Mouse (Mus musculus) forebrain, postnatal 0 days (tissue): ENCODE data around the gene Uri1. TPM values are rescaled to one million over a fixed set of nuclear protein-coding genes. Genes with fewer than 3 reads are reported as not detected.

Experiments used
- ATAC-seq: fragments of 200-750 bp; cut with Nextera tagmentation; 2 replicates; pipeline ENCODE4 v1.8.0; 2017; ENCODE audit warnings: mild to moderate bottlenecking, moderate library complexity
- DNase-seq: peaks from one replicate; pipeline ENCODE4 v3.0.0-alpha.2; 2015
- H3K27ac ChIP-seq: fragments of 300-500 bp; sonication (generic); 2 replicates; pipeline ENCODE4 v1.5.1; 2014; ENCODE audit warnings: low read depth, mild to moderate bottlenecking, antibody characterized with exemption, low read length, moderate library complexity, mixed read lengths
- H3K27me3 ChIP-seq: fragments of 300-500 bp; sonication (generic); 2 replicates; pipeline ENCODE4 v1.6.1; 2014; ENCODE audit warnings: mild to moderate bottlenecking, low read length, mixed read lengths; ENCODE audit not compliant: insufficient read depth
- H3K36me3 ChIP-seq: fragments of 300-500 bp; sonication (generic); 2 replicates; pipeline ENCODE4 v1.6.1; 2014; ENCODE audit warnings: mild to moderate bottlenecking, moderate library complexity; ENCODE audit not compliant: insufficient read depth
- H3K4me1 ChIP-seq: fragments of 300-500 bp; sonication (generic); 2 replicates; pipeline ENCODE4 v1.6.1; 2014; ENCODE audit warnings: antibody characterized with exemption; ENCODE audit not compliant: insufficient read depth
- H3K4me2 ChIP-seq: fragments of 300-500 bp; sonication (generic); 2 replicates; pipeline ENCODE4 v1.6.1; 2014; ENCODE audit warnings: low read depth, mild to moderate bottlenecking, moderate library complexity
- H3K4me3 ChIP-seq: fragments of 300-500 bp; sonication (generic); 2 replicates; pipeline ENCODE4 v1.5.1; 2014; ENCODE audit warnings: low read depth, low read length, mixed read lengths
- H3K9ac ChIP-seq: fragments of 300-500 bp; sonication (generic); 2 replicates; pipeline ENCODE4 v1.6.1; 2014; ENCODE audit warnings: mild to moderate bottlenecking
- H3K9me3 ChIP-seq: fragments of 300-500 bp; sonication (generic); 2 replicates; pipeline ENCODE4 v1.6.1; 2016; ENCODE audit warnings: low read length
- CTCF ChIP-seq: sonication (generic); IDR thresholded peaks from 2 replicates; pipeline ENCODE4 v1.5.1; 2016; ENCODE audit warnings: antibody characterized with exemption, control low read depth, low read depth
- WGBS: fragments of 180-500 bp; shearing (Covaris S2); extraction: QIAGEN DNeasy Blood & Tissue Kit; methylation state at CpG from one replicate; pipeline ENCODE4 v1.1.7; 2014; 5-methylcytosine and 5-hydroxymethylcytosine counted together
- polyA plus RNA-seq: library from polyadenylated mRNA; unstranded; fragments of >200 nt; fragmentation: Nextera tagmentation; extraction: Ambion mirVana; gene quantifications from 2 replicates; pipeline ENCODE4 v1.2.1, GENCODE M21; 2015
- total RNA-seq: library from RNA; depleted of rRNA; stranded (reverse); fragments of >200 nt; gene quantifications from 2 replicates; pipeline ENCODE4 v1.2.3, GENCODE M21; 2014

Uri1 gene
- total and polyA plus RNA-seq, 2 experiments from 2014 or later: 39.0 to 49.4 TPM

DNA sequence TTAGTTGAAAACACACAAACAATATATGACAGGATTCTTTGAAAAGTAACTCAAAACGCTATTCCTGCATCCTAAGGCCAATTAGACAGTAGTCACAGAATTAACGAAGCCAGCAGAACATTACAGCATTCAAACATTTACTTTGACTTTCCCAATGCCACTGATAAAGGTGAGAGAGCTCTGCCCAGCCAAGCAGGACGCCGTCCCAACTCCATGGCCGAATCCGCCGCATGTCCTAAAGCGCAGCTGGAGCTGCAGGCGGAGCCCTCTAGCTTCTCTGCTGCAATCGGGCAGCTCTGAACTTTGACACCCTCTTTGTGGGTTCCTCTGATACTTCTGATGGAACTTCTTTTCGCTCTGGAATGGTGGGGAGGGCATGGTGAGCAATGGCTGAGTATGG is 62.1 kb downstream of the Uri1 start:
- WGBS: 76% methylated on average over 11 of the region's 11 CpGs
- no peak overlapping the region for H3K4me3 ChIP-seq
- no peaks in the 10 kb centered on the region for H3K27me3 ChIP-seq
- DNase-seq (no peak), ATAC-seq (no peak)
- no peak overlapping the region for H3K4me2 ChIP-seq
- peaks cover 21% of the 10 kb centered on the region for H3K36me3 ChIP-seq
- no peak overlapping the region for H3K9ac ChIP-seq
- no peaks in the 10 kb centered on the region for H3K9me3 ChIP-seq
- TF ChIP-seq CTCF: no peak
- H3K27ac ChIP-seq: no peak overlapping the region
- H3K4me1 ChIP-seq: no peaks in the 10 kb centered on the region

DNA sequence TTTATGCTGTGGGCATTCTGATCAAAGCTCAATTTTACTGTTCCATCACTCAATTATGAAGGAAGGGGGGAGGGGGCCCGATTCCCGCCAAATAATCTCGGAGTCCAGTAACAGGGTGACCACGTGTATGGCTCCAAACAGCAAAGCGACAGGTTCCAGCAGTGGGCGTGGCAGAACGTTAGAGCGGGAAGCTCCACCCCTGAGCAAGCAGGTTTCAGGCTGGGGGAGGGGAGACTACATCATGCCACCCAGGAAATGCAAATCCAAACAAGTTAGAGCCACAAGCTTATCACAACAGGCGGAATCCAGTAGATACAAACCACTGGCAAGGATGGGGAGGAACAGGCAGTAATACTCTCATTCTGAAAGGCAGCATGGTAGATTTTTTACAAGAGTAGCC is 71.5 kb downstream of the Uri1 start:
- Histone ChIP-seq H3K36me3 (no peaks in the 10 kb centered on the region), H3K9me3 (no peaks in the 10 kb centered on the region), H3K27me3 (no peaks in the 10 kb centered on the region), H3K4me2 (no peak overlapping the region), H3K9ac (no peak overlapping the region), H3K4me3 (no peak overlapping the region), H3K4me1 (no peaks in the 10 kb centered on the region), H3K27ac (no peak overlapping the region)
- no peak for DNase-seq
- no peak for ATAC-seq
- no peak for TF ChIP-seq CTCF
- WGBS: 84% methylated on average over 9 of the region's 9 CpGs

DNA sequence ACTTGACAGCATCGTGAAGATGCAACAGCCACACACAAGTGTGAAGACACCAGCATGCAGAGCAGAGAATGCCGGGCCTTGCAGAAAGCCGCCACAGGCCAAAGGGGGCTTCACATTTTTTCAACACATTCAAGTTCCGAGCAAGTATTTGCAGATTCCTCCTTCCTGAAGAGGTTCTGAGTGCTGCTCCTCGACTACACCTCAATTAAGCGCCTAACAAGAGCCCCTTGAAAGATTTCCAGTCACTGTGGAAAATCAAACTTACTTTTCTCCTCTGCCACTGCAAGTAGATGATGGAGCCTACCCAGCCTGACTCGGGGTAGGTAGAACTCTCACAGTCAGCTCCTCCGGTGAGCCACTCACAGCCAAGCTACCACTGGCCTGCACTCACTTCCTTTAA is 86.9 kb downstream of the Uri1 start:
- no peak overlapping the region for H3K4me3 ChIP-seq
- H3K4me1 ChIP-seq: no peaks in the 10 kb centered on the region
- no peak overlapping the region for H3K27ac ChIP-seq
- ATAC-seq: no peak
- no peaks in the 10 kb centered on the region for H3K36me3 ChIP-seq
- H3K9ac ChIP-seq: no peak overlapping the region
- TF ChIP-seq CTCF: no peak
- H3K9me3 ChIP-seq: no peaks in the 10 kb centered on the region
- H3K4me2 ChIP-seq: no peak overlapping the region
- WGBS: 84% methylated on average over 8 of the region's 8 CpGs
- DNase-seq: no peak
- H3K27me3 ChIP-seq: no peaks in the 10 kb centered on the region

DNA sequence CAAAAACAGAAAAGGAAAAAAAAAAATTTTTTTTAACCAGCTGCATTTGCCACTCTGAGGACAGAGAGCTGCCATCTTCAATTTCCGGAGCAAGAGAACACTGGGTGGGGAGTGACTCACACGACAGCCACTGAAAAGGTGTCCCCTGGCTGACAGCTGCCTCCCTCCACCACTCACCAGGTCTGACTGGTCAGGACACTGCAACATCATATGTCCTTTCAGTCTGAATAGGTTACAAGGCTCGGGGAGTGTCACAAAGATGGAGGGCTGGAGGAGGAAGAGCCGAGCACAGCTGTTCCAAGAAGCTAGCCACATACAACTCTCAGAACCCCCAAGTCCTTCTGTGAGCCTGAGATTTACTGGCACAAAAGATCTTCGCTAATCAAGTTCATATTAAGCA is 87.6 kb downstream of the Uri1 start:
- no peak overlapping the region for H3K4me2 ChIP-seq
- no peaks in the 10 kb centered on the region for H3K36me3 ChIP-seq
- H3K4me3 ChIP-seq: no peak overlapping the region
- no peaks in the 10 kb centered on the region for H3K27me3 ChIP-seq
- no peak for TF ChIP-seq CTCF
- DNase-seq: no peak
- no peak overlapping the region for H3K27ac ChIP-seq
- no peak overlapping the region for H3K9ac ChIP-seq
- WGBS: 61% methylated on average over 5 of the region's 5 CpGs
- no peaks in the 10 kb centered on the region for H3K9me3 ChIP-seq
- no peaks in the 10 kb centered on the region for H3K4me1 ChIP-seq
- ATAC-seq: no peak

DNA sequence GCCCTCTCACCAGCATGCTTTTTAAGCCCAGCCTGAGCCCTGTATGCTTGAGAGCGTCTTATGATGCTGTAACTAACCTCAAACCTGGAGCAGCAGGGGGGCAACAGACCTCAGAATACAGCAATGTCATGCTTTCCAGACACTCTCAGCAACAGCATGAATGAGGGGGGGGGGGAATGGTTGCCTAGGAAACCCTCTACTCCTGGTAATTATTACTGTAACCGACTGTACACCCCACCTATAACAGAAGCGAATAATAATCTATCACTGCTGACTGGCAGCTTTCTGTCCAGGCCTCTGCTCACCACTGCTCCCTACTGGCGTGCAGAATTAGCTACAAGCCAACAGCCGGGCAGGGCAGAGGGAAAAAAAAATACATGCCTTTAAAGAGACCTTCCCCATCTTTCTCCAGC is 88.6 kb downstream of the Uri1 start:
- H3K9me3 ChIP-seq: no peaks in the 10 kb centered on the region
- no peak overlapping the region for H3K27ac ChIP-seq
- H3K27me3 ChIP-seq: no peaks in the 10 kb centered on the region
- no peaks in the 10 kb centered on the region for H3K4me1 ChIP-seq
- H3K36me3 ChIP-seq: no peaks in the 10 kb centered on the region
- WGBS: 12% methylated on average over 5 of the region's 5 CpGs
- peak; percentile 67 for ATAC-seq
- peak; percentile 80 for TF ChIP-seq CTCF
- no peak overlapping the region for H3K4me3 ChIP-seq
- H3K9ac ChIP-seq: no peak overlapping the region
- no peak overlapping the region for H3K4me2 ChIP-seq
- DNase-seq: peak; percentile 66

DNA sequence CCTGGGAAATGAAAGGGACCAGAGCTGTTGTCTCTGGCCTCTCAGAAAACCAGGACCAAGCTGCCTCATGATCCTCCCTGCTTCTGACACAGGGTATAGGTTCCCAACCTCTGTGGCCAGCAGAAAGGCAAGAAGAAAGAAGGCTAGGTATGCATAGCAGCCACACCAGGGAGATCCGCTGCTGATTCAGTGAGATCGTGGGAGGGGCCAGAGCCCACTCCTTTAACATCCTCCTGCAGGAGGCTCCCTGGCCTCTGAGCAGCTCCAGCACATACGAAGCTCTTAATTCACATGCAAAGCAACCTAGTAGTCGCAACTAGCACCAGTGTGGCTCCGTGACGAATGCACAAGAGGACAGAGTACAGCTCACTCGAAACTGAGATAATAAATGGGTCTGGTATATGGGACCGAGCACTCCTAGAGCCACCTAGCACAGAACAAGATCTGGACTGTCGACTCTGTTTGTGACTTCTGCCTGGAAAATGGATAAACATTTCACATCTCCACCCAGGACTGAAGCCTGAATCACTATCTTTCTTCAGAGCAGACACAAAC is 89.5 kb downstream of the Uri1 start:
- WGBS: 39% methylated on average over 9 of the region's 9 CpGs
- ATAC-seq: no peak
- no peak for TF ChIP-seq CTCF
- H3K4me2 ChIP-seq: no peak overlapping the region
- H3K4me3 ChIP-seq: no peak overlapping the region
- no peaks in the 10 kb centered on the region for H3K9me3 ChIP-seq
- H3K27me3 ChIP-seq: no peaks in the 10 kb centered on the region
- H3K27ac ChIP-seq: no peak overlapping the region
- no peaks in the 10 kb centered on the region for H3K4me1 ChIP-seq
- no peaks in the 10 kb centered on the region for H3K36me3 ChIP-seq
- H3K9ac ChIP-seq: no peak overlapping the region
- DNase-seq: no peak

DNA sequence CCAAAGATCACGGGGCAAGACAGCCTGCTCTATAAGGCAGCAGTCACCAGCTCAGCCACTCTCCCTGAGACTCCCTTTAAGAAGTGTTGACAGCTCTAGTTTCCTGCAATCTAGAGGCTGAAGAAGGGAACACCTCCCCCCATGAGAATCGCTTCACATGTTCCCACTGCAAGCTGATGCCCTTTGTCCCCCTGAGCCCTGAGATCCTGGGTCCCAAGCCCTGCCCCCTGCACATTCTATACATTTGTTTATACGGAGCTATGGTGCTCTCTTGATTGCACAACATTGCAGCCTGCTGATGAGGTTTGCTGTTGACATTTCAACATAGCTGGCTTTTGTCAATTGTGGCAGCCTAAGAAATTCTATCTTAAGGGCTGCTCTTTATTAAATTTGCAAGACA is 91.7 kb downstream of the Uri1 start:
- no peak overlapping the region for H3K4me2 ChIP-seq
- H3K9me3 ChIP-seq: no peaks in the 10 kb centered on the region
- no peak for TF ChIP-seq CTCF
- H3K4me3 ChIP-seq: no peak overlapping the region
- H3K27me3 ChIP-seq: no peaks in the 10 kb centered on the region
- 38% methylated on average over 3 of the region's 3 CpGs for WGBS
- no peak for ATAC-seq
- DNase-seq: no peak
- no peaks in the 10 kb centered on the region for H3K36me3 ChIP-seq
- no peak overlapping the region for H3K27ac ChIP-seq
- no peak overlapping the region for H3K9ac ChIP-seq
- H3K4me1 ChIP-seq: no peaks in the 10 kb centered on the region
